ENCODE assay signal across 13 mouse cellular contexts in the genomic region with DNA sequence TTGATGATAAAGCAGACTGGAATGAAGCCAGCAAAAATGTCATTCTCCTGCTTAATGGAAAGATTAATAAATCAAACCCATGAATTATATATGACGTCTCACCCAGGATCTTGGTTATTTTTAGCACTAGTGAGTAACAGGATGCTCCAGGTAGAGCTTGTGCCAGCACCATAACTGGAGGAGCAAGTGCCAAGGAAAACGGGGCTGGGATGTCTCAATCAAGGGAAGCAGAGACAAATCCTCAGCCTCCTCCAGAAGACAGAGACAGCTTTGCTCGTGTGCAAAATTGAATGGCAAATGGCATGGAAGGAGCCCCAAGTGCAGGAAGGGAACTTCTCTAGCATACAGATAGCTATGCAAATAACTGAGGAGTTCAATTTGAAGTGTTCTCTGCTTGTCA.
DNase-seq lines count a peak whose midpoint lies in the region.
"Had no signal": no experiment of that assay in that cellular context is flagged by ENCODE, and none has a peak within 500 bp of the region (broad histone marks: within the 10 kb centered on the region; RNA-seq: fewer than 3 reads in every experiment).

No protein-coding gene starts in this region.

- peak; percentile 69 for DNase-seq in cerebellum, postnatal 10 days
- DNase-seq in cerebellum, postnatal 4 days (ENCODE audit: low spot score in 2 of 2), result no peak
- peak; percentile 9 to 29 for DNase-seq in cerebellum, postnatal 25 days
- DNase-seq in cerebellum, adult 18-20 months, result no peak
- peak; percentile 22 for DNase-seq in brain, adult 2 months (ENCODE audit: low read depth, low spot score)
- DNase-seq in kidney, adult 18-20 months, result no peak
- DNase-seq: adrenal gland, adult 8-10 months; adrenal gland, postnatal 14 days; adrenal gland, postnatal 36 days; B cell, adult 2 months; cerebellum, adult 11-12 months; cerebellum, adult 8-10 months; forebrain, postnatal 0 days had no signal

Comparison
In these comparisons a context has a peak if more than half of its experiments do, and no peak if none do; other contexts are left out.
1. DNase-seq: peak in cerebellum, postnatal 10 days (2 of 2), cerebellum, postnatal 25 days (2 of 2) and brain, adult 2 months (single experiment); none in cerebellum, postnatal 4 days (0 of 2), cerebellum, adult 18-20 months (0 of 2) and kidney, adult 18-20 months (single experiment).